Mouse (Mus musculus) kidney, postnatal 0 days (tissue): ENCODE measurements around the gene Dclk2. TPM values are rescaled to one million over a fixed set of nuclear protein-coding genes. Genes with fewer than 3 reads are reported as not detected.

Experiments
- ATAC-seq: fragments of 200-750 bp; cut with Nextera tagmentation; replicated peaks from 2 replicates; pipeline ENCODE4 v1.8.0; 2017; ENCODE audit warnings: low read depth, moderate number of reproducible peaks, moderate TSS enrichment, moderate library complexity; ENCODE audit not compliant: low FRiP score
- DNase-seq: peaks from one replicate; pipeline ENCODE4 v3.0.0-alpha.2; 2016; ENCODE audit warnings: low spot score
- H3K27ac ChIP-seq: fragments of 300-500 bp; sonication (generic); 2 replicates; pipeline ENCODE4 v1.5.1; 2014; ENCODE audit warnings: mild to moderate bottlenecking
- H3K27me3 ChIP-seq: fragments of 300-500 bp; sonication (generic); 2 replicates; pipeline ENCODE4 v1.6.1; 2014; ENCODE audit warnings: low read length, mixed read lengths; ENCODE audit not compliant: insufficient read depth
- H3K36me3 ChIP-seq: fragments of 300-500 bp; sonication (generic); 2 replicates; pipeline ENCODE4 v1.6.1; 2014; ENCODE audit warnings: low read length, mixed read lengths; ENCODE audit not compliant: insufficient read depth
- H3K4me1 ChIP-seq: fragments of 300-500 bp; sonication (generic); replicated peaks from 2 replicates; pipeline ENCODE4 v1.6.1; 2014; ENCODE audit warnings: antibody characterized with exemption, low read length, mixed read lengths; ENCODE audit not compliant: insufficient read depth
- H3K4me2 ChIP-seq: fragments of 300-500 bp; sonication (generic); 2 replicates; pipeline ENCODE4 v1.6.1; 2014; ENCODE audit warnings: mild to moderate bottlenecking, low read length, moderate library complexity, mixed read lengths
- H3K4me3 ChIP-seq: fragments of 300-500 bp; sonication (generic); replicated peaks from 2 replicates; pipeline ENCODE4 v1.5.1; 2014; ENCODE audit warnings: low read depth, low read length
- H3K9ac ChIP-seq: fragments of 300-500 bp; sonication (generic); 2 replicates; pipeline ENCODE4 v1.6.1; 2014; ENCODE audit warnings: low read depth, low read length
- H3K9me3 ChIP-seq: fragments of 300-500 bp; sonication (generic); replicated peaks from 2 replicates; pipeline ENCODE4 v1.6.1; 2016; ENCODE audit warnings: low read length, inconsistent platforms, mixed read lengths
- CTCF ChIP-seq: IDR thresholded peaks from 2 replicates; pipeline ENCODE4 v1.5.1; 2016; ENCODE audit warnings: antibody characterized with exemption, low read depth, mild to moderate bottlenecking, moderate library complexity
- WGBS: fragments of 180-500 bp; shearing (Covaris S2); extraction: QIAGEN DNeasy Blood & Tissue Kit; methylation state at CpG from one replicate; pipeline ENCODE4 v1.1.7; 2014; 5-methylcytosine and 5-hydroxymethylcytosine counted together
- polyA plus RNA-seq: library from polyadenylated mRNA; unstranded; fragments of >200 nt; fragmentation: Nextera tagmentation; extraction: Ambion mirVana; gene quantifications from 2 replicates; pipeline ENCODE4 v1.2.1, GENCODE M21; 2015

Gene Dclk2
- polyA plus RNA-seq, 1 experiment from 2014 or later = 2.3 TPM

DNA sequence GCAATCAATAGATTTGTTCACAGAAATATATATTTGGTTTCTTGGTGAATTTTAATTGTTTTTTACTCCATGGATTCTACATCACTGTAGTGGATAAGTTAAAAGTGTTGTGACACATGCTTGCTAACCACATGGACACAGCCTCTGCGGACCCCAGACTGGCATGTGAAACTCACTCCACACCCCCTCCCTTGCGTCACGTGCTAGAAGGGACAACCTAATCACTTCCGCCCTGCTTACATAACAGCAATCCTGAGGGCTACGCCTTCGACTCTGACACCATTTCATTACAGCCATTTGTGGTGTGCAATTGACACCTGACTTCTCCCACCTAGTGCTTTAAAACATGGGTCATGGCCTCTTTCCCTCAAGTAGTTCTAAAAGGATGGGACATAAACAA is 36.7 kb downstream of the Dclk2 start:
- no peaks in the 10 kb centered on the region for H3K27me3 ChIP-seq
- no peak overlapping the region for H3K27ac ChIP-seq
- no peak for TF ChIP-seq CTCF
- H3K9ac ChIP-seq = no peak overlapping the region
- H3K9me3 ChIP-seq = no peaks in the 10 kb centered on the region
- no peak overlapping the region for H3K4me2 ChIP-seq
- DNase-seq = no peak
- no peak for ATAC-seq
- no peak overlapping the region for H3K4me3 ChIP-seq
- 56% methylated on average over 6 of the region's 6 CpGs for WGBS
- H3K4me1 ChIP-seq = no peaks in the 10 kb centered on the region
- no peaks in the 10 kb centered on the region for H3K36me3 ChIP-seq

GRCm38 (mm10) chr3:86875912-86876311 is 44.7 kb downstream of the Dclk2 start:
- WGBS = 77% methylated on average over 5 of the region's 5 CpGs

GRCm38 (mm10) chr3:86873092-86873600 is 47.5 kb downstream of the Dclk2 start:
- no peak for TF ChIP-seq CTCF
- DNase-seq = no peak
- H3K36me3 ChIP-seq = no peaks in the 10 kb centered on the region
- H3K4me2 ChIP-seq = no peak overlapping the region
- H3K4me1 ChIP-seq = no peaks in the 10 kb centered on the region
- ATAC-seq = no peak
- no peak overlapping the region for H3K27ac ChIP-seq
- WGBS = 83% methylated on average over 6 of the region's 6 CpGs
- no peak overlapping the region for H3K9ac ChIP-seq
- H3K27me3 ChIP-seq = no peaks in the 10 kb centered on the region
- H3K9me3 ChIP-seq = no peaks in the 10 kb centered on the region
- H3K4me3 ChIP-seq = no peak overlapping the region

More at GRCm38 (mm10) chr3:86875912-86876311, 44.7 kb downstream of the Dclk2 start:
- no peak for ATAC-seq
- no peak for TF ChIP-seq CTCF
- Histone ChIP-seq H3K27ac (no peak overlapping the region), H3K36me3 (no peaks in the 10 kb centered on the region), H3K27me3 (no peaks in the 10 kb centered on the region), H3K4me3 (no peak overlapping the region), H3K4me1 (no peaks in the 10 kb centered on the region), H3K9ac (no peak overlapping the region), H3K4me2 (no peak overlapping the region), H3K9me3 (no peaks in the 10 kb centered on the region)
- no peak for DNase-seq

DNA sequence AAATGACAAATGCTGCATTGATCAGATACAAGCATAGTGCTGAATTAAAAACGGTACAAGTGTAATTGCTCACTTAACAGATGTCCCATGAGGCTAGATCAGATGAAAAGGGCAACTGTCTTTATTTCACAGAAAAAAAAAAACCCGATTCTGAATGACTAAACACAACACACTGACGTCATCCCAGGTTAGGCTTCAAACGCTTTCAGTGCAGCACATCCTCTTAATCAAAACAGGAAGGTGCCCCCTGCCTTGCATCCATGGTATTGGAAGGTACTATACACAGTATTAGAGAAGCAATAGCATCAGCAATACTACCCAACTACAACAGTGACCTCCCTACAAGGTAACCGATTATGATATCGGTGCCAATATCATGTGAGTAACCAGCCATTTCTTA is 49.7 kb downstream of the Dclk2 start:
- 83% methylated on average over 6 of the region's 6 CpGs for WGBS
- no peaks in the 10 kb centered on the region for H3K36me3 ChIP-seq
- no peaks in the 10 kb centered on the region for H3K9me3 ChIP-seq
- H3K4me3 ChIP-seq = no peak overlapping the region
- H3K4me1 ChIP-seq = no peaks in the 10 kb centered on the region
- DNase-seq (no peak), ATAC-seq (no peak)
- no peak for TF ChIP-seq CTCF
- H3K4me2 ChIP-seq = no peak overlapping the region
- no peak overlapping the region for H3K27ac ChIP-seq
- no peak overlapping the region for H3K9ac ChIP-seq
- no peaks in the 10 kb centered on the region for H3K27me3 ChIP-seq

DNA sequence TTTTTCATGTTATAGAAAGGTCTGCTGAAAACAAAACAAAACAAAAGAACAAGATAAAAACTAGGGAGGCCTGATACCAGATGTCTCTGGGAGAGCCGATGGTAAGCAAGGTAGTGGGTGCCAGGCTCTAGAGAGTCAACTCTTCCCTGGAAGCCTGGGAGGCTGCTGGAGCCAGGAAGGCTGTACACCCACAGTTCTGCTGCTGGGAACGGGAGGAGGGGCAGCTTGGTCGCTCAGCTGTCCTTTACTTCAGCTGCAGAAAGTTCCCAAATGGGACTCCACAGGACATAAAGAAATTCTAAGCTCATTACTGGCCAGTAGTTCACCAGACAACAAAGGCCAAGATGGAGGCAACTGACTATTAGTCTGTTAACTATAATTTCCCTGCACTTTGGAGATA is 50.2 kb downstream of the Dclk2 start:
- WGBS = 48% methylated on average over 3 of the region's 3 CpGs
- Histone ChIP-seq H3K27ac (no peak overlapping the region), H3K36me3 (no peaks in the 10 kb centered on the region), H3K9me3 (no peaks in the 10 kb centered on the region), H3K4me2 (no peak overlapping the region), H3K4me3 (no peak overlapping the region), H3K9ac (no peak overlapping the region), H3K27me3 (no peaks in the 10 kb centered on the region), H3K4me1 (no peaks in the 10 kb centered on the region)
- no peak for DNase-seq
- no peak for TF ChIP-seq CTCF
- ATAC-seq = no peak

DNA sequence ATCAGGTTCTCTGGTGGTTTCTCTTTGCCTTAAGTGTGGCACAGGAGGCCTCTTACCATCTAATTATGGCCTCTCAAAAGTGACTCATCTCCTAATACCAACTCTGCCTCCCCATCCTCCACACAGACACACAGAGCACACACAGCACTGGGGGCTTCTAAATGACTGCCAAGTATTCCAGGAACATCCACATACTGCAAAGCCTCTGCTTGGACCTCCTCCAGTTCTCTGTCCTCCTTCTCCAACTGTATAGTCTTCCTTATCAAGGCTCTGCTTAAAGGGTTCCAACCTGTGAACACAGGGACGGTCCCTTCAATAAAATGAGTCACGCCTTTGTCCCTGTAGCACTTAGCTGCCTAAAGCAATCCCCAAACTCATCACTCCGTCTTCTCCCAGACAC is 51.9 kb downstream of the Dclk2 start:
- no peak for DNase-seq
- Histone ChIP-seq H3K4me2 (no peak overlapping the region), H3K27ac (no peak overlapping the region), H3K4me3 (no peak overlapping the region), H3K27me3 (no peaks in the 10 kb centered on the region), H3K4me1 (no peaks in the 10 kb centered on the region), H3K9me3 (no peaks in the 10 kb centered on the region), H3K36me3 (no peaks in the 10 kb centered on the region), H3K9ac (no peak overlapping the region)
- WGBS = 74% methylated on average over 3 of the region's 3 CpGs
- no peak for ATAC-seq
- TF ChIP-seq CTCF = no peak
